Mouse (Mus musculus) layer of hippocampus, postnatal 10 days (tissue): ENCODE results near the gene Vmn1r118. TPM values are rescaled to one million over a fixed set of nuclear protein-coding genes. Genes with fewer than 3 reads are reported as not detected.
"Not testable (repeated sequence)": the region's sequence is repeated elsewhere in the genome, so short reads cannot be mapped to it uniquely, and the experiment has no call there.

ENCODE experiments used
- DNase-seq, 2 experiments: peaks; one replicate each; pipeline ENCODE4 v3.0.0; 2021; ENCODE audit warnings: low spot score in 2 of 2
- long read RNA-seq: library from polyadenylated mRNA; stranded (forward); transcript quantifications from one replicate; pipeline ENCODE4 v2.0.0, GENCODE M21; 2023
- total RNA-seq, 2 experiments: library from RNA; stranded (reverse); gene quantifications; 2 replicates each; pipeline ENCODE4 v1.2.3; 2021

Vmn1r118 gene
- total RNA-seq: not detected
- long read RNA-seq: 0 reads

GRCm38 (mm10) chr7:20912247-20912646 is at the start of gene Vmn1r118:
Gene Vmn1r118 (minus strand): TSS chr7:20912347.
- not testable (repeated sequence) for DNase-seq

- DNase-seq: not testable (repeated sequence)
These were observed 28.1 kb downstream of the Vmn1r118 start, which contains the start of gene Vmn1r117 for GRCm38 (mm10) chr7:20884021-20884420. Gene Vmn1r117 (minus strand): TSS chr7:20884121.

- not testable (repeated sequence) for DNase-seq
These were observed 40.2 kb downstream of the Vmn1r118 start, which contains the start of gene Vmn1r116 for GRCm38 (mm10) chr7:20871956-20872355. Gene Vmn1r116 (plus strand): TSS chr7:20872256.

Other genes starting within 250 kb of the Vmn1r118 start
- not detected for gene Vmn1r107, start 243.4 kb downstream of the Vmn1r118 start, total RNA-seq
- not detected for gene Vmn1r111, start 209.1 kb downstream of the Vmn1r118 start, total RNA-seq
- not detected for gene Gm10668, start 181.7 kb downstream of the Vmn1r118 start, total RNA-seq
- gene Vmn1r112, start 141.2 kb downstream of the Vmn1r118 start, total RNA-seq: not detected
- not detected for gene Vmn1r113, start 125.1 kb downstream of the Vmn1r118 start, total RNA-seq
- not detected for gene Vmn1r114, start 100.2 kb downstream of the Vmn1r118 start, total RNA-seq
- gene Vmn1r115, start 67.4 kb downstream of the Vmn1r118 start, total RNA-seq: not detected
- gene Vmn1r116, start 40.1 kb downstream of the Vmn1r118 start, total RNA-seq: not detected
- gene Vmn1r117, start 28.2 kb downstream of the Vmn1r118 start, total RNA-seq: not detected
- gene Vmn1r119, start 100.1 kb upstream of the Vmn1r118 start, total RNA-seq: not detected
- gene Vmn1r120, start 141.4 kb upstream of the Vmn1r118 start, total RNA-seq: not detected
- not detected for gene Vmn1r121, start 186.2 kb upstream of the Vmn1r118 start, total RNA-seq
- not detected for gene Vmn1r122, start 221.8 kb upstream of the Vmn1r118 start, total RNA-seq
- gene Vmn1r123, start 249.8 kb upstream of the Vmn1r118 start, total RNA-seq: not detected